Mouse (Mus musculus) CD4-positive, CD25-positive, alpha-beta regulatory T cell, adult 4 months (primary cell): ENCODE data around the gene Nxt2. TPM values are rescaled to one million over a fixed set of nuclear protein-coding genes. Genes with fewer than 3 reads are reported as not detected.
"Not testable (repeated sequence)": the region's sequence is repeated elsewhere in the genome, so short reads cannot be mapped to it uniquely, and the experiment has no call there.

Experiments used
- ATAC-seq: one replicate; pipeline ENCODE4 v1.8.0; 2017
- polyA plus RNA-seq, 2 experiments: library from polyadenylated mRNA; unstranded; fragments of 100-300 nt; shearing (Covaris generic); gene quantifications; one replicate each; pipeline ENCODE4 v1.2.1; 2017

Gene Nxt2
- polyA plus RNA-seq: 1 to 10 TPM; 5.4 to 5.7 TPM

- no peak for ATAC-seq
Measured at GRCm38 (mm10) chrX:142226542-142226941, at the start of gene Nxt2. Gene Nxt2, plus strand, starts transcription at chrX:142226770.

DNA sequence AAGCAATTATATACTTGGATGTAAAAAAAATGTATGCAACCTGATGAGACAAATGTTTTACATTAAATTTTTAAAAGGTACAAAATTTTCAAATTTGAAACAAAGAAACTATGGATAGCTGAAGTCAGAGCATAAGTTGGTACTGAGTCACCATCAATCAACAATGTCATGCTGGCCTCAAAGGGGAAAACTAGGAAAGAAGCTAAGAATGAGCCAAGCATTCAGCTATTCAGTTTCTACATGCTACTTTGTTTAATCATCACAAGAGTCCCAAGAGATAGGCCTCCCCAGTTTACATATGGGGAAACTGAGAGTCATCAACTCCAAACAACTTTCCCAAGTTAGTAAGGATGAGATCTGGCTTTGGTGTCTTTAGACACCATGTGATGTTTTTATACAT, 49.6 kb upstream of the Nxt2 start:
- ATAC-seq: no peak

- ATAC-seq: no peak
Measured at GRCm38 (mm10) chrX:142182026-142182425, 44.5 kb upstream of the Nxt2 start.

DNA sequence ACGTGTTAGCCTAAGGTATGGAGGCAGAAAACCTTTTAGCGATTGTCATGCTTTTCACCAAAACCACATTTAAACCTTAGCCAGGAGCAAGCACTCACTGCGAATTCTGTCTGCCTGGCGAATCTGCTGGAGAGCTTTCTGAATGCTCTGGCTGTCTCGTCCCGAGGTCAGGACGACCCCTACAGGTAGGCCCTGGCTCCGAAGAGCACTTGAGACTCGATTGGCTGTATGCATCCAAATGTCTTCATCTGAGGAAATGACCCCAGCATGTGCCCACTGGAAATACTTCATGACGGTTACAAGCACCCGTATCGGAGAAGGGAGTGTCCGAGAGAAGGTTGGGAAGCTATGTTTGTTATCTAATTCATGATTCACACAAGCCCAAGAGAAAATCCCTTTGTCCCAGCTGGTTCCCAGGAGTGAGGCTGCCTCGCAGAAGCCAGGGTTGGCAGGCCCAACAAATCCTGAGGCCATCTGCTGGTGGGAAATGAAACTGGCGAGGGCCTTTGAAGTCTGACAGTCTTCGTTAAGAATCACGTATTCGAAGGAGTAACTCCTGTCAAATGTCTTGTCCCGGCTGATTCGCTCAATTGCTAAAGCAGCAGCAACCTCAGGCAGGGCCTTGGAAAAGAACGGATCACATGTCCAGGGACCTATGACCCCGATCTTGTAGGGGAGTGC, 37.4 kb upstream of the Nxt2 start:
- no peak for ATAC-seq

DNA sequence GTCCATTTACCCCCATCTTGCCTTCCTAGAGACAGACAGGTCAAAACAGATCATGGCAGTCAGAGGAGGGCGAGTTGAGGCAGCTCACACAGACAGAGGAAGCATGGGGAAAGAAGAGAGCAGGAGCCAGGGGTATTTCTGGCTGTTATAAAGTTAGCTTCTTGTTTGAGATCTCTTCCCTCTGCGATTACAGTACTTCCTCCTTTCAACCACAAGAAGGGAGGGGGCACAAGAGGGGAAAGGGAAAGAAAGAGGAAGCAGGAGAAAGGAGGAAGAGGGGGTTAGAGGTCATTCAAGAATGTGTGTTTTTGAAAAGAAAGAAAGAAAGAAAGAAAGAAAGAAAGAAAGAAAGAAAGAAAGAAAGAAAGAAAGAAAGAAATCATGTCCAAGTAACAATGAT, 36.2 kb upstream of the Nxt2 start:
- ATAC-seq: no peak

GRCm38 (mm10) chrX:142194420-142194819, 32.1 kb upstream of the Nxt2 start:
- ATAC-seq: no peak

DNA sequence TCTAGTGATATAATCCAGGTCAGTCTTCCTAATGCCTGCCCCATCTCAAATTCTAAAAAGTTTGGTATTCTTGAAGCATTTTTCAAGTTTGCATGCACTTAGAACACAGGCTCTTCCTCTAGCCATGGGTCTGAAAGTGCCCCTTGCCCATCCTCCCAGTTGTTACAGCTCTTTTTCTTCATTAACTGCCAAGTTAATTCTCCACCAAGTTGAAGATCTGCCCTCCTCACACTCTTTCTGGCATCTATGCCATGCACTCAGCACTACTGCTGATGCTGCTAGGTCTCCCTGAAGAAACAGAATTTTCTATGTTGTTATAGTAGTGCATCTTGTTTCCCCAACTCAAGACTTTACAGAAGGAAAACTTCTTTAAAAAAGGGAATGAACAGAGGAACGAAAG, 31.0 kb upstream of the Nxt2 start:
- no peak for ATAC-seq

GRCm38 (mm10) chrX:142196831-142197230, 29.7 kb upstream of the Nxt2 start, which contains the start of gene Gucy2f:
Gene Gucy2f, minus strand, starts transcription at chrX:142196931.
- ATAC-seq: no peak

- peak; percentile 80 for ATAC-seq
Measured at GRCm38 (mm10) chrX:142200295-142200694, 26.3 kb upstream of the Nxt2 start.

GRCm38 (mm10) chrX:142227398-142228054, 956 bp downstream of the Nxt2 start:
- ATAC-seq: peak; percentile 71

DNA sequence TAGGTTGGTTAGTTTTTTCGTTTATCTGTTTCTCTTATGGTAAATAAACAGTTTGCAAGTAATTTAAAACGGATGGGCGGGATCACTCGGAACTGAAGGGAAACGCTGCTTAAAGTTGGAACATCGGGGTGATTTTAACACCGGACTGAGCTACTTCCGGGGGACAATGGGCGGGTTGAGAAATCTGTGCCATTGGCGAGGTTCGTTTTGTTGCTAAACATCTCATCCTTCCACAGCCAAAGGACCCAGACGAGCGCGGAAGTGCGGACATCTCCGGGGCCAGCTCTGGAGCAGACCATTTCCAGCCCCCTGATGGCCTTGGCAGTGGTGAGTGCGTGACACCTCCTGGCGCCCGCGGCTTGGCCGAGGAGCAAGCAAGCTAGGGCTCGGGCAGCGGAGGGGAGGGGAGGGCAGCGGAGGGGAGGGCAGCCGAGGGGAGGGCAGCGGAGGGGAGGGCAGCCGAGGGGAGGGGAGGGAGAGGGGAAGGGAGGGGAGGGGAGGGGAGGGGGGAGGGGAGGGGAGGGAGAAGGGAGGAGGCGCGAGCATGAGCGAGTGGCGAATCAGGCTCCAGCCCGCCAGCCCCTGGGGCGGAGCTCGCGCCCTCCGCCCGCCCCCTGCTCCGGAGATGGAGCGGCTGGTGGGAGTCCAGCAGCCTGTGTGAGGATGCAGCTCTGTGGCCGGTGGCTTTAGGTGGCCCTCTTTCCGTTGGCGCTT, 1.6 kb downstream of the Nxt2 start:
- peak; percentile 77 for ATAC-seq

DNA sequence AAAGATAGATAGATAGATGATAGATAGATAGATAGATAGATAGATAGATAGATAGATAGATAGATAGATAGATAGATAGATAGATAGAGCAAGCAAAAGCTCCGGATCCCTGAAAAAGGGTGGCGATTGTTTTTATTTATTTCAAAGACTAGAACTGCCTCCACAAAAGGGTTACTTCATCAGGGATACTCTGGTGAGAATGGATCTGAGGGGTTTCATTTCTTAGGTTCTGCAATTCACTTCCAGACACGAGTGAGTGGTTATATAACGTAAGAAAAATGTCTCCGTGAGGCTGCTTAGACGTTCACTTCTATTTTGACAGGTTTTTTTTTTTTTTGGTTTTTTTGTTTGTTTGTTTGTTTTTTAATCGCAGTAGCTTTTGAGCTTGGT, 2.2 kb downstream of the Nxt2 start:
- no peak for ATAC-seq

DNA sequence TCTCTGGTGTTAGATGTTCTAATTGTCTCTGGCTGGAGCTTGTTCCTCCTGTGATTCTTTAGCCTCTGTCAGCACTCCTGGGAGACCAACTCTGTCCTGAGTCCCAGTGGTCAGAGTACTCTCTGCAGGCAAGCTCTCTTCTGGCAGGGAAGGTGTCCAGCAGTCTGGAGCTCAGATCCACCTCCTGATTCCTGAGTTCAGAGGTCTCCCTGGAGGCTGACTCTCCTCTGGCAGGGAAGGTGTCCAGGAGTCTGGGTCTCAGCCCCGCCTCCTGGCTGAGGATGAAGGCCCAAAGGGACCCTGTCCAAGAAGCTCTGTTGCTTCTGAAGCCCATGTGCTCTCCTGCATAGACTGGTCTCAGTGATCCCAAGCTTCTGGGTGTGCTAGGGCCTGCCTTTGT, 9.6 kb downstream of the Nxt2 start:
- not testable (repeated sequence) for ATAC-seq

GRCm38 (mm10) chrX:142237101-142237500, 10.5 kb downstream of the Nxt2 start:
- ATAC-seq: no peak

- ATAC-seq: no peak
Measured at GRCm38 (mm10) chrX:142245682-142246327, 19.2 kb downstream of the Nxt2 start.

GRCm38 (mm10) chrX:142250008-142250736, 23.6 kb downstream of the Nxt2 start:
- ATAC-seq: no peak

GRCm38 (mm10) chrX:142276031-142276430, 49.5 kb downstream of the Nxt2 start:
- no peak for ATAC-seq

DNA sequence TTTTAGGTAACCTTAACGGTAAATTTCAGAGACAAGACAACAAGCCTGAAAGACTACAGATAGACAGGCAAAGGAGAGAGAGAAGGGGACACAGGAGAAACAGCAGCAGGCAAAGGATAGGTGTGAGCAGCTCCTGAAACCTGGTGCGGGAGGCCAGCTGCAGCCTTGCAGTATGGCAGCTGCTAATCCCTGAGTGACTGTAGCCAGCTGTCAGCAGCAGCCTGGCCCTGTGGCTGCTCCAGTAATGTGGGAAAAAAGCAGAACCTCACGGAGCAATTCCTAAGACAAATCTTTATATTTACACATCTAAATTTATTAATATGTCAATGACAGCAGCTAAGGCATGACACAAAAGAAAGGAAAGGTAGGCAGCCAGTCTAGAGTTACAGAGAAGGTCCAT, 50.0 kb downstream of the Nxt2 start:
- ATAC-seq: no peak

- ATAC-seq: no peak
Measured at GRCm38 (mm10) chrX:142285905-142286304, 59.3 kb downstream of the Nxt2 start.
